8 mouse cellular contexts compared by ENCODE assay signal in genomic region chr14:62879497-62879896, GRCm38 (mm10). TPM values are rescaled to one million over a fixed set of nuclear protein-coding genes. Genes with fewer than 3 reads are reported as not detected.
DNase-seq lines count a peak whose midpoint lies in the region; ATAC-seq and TF ChIP-seq lines count a peak whose summit lies in the region.

No protein-coding gene starts in this region.

- H3K36me3 ChIP-seq in hindbrain, embryonic 13.5 days = no peaks in the 10 kb centered on the region

- peaks cover 48% of the 10 kb centered on the region for H3K4me1 ChIP-seq in hindbrain, embryonic 13.5 days (replicated peaks)

- CTCF ChIA-PET in Patski (lab: Charles Lee) = interaction anchor here (1.1 to 2.8 kb wide), 9 partner anchors 10 to 90 kb away, joined by 3 to 14 read pairs (median 4); no protein-coding TSS in a partner anchor

- no peaks in the 10 kb centered on the region for H3K27me3 ChIP-seq in Patski
- no peaks in the 10 kb centered on the region for H3K27me3 ChIP-seq in hindbrain, embryonic 13.5 days

- POLR2A ChIA-PET in Patski (lab: Charles Lee) = no interaction called here

- WGBS in hindbrain, embryonic 13.5 days = 11% methylated on average over 5 of the region's 5 CpGs

- peak; percentile 84 for ATAC-seq in Patski
- ATAC-seq in hindbrain, embryonic 13.5 days (ENCODE audit: low FRiP score) = peak; percentile 69

- no peak overlapping the region for H3K9ac ChIP-seq in hindbrain, embryonic 13.5 days

- in situ Hi-C loops in Patski (cut with MboI; ENCODE audit: low pct_unique_long_range_greater_than_20kb) = no loop called here

- TF ChIP-seq CTCF in Patski (IDR thresholded peaks at IDR 0.05) = peak; percentile 91

- peak; percentile 43 for DNase-seq in Patski (ENCODE audit: low read depth, low spot score)
- peak; percentile 84 for DNase-seq in cerebellum, postnatal 14 days
- peak; percentile 52 to 59 for DNase-seq in frontal cortex, postnatal 25 days (ENCODE audit: low spot score in 2 of 2)
- peak; percentile 79 to 82 for DNase-seq in layer of hippocampus, postnatal 10 days (ENCODE audit: low spot score in 2 of 2)
- peak; percentile 85 for DNase-seq in lung, postnatal 10 days
- DNase-seq in ovary, postnatal 36 days (ENCODE audit: low spot score) = peak; percentile 69
- peak; percentile 68 to 72 for DNase-seq in thymus, postnatal 10 days (ENCODE audit: low spot score in 2 of 2)

- no peaks in the 10 kb centered on the region for H3K9me3 ChIP-seq in hindbrain, embryonic 13.5 days

- H3K27ac ChIP-seq in hindbrain, embryonic 13.5 days = peak overlapping the region; percentile 77

- H3K4me2 ChIP-seq in hindbrain, embryonic 13.5 days = peak overlapping the region; percentile 27

- H3K4me3 ChIP-seq in hindbrain, embryonic 13.5 days = no peak overlapping the region

RNA-seq across cellular contexts. Expression of gene Wdfy2, which starts 42.0 kb away (rescaled TPM):
- 9.4 TPM for polyA plus RNA-seq in Patski (2021)
- 7.7 and 8.2 TPM in 2 replicates for polyA plus RNA-seq in hindbrain, embryonic 13.5 days (2015; fragmentation: Nextera tagmentation; extraction: Ambion mirVana)
- total RNA-seq in layer of hippocampus, postnatal 10 days (2021) = 10 to 100 TPM; 14.2 to 14.5 TPM
